Mouse (Mus musculus): Measurements from ENCODE around the gene Tnxb.

- no peak for TF ChIP-seq CTCF (IDR thresholded peaks at IDR 0.05; ENCODE audit: low read depth, low read length)
- no peak for TF ChIP-seq GATA1 (IDR thresholded peaks at IDR 0.05; ENCODE audit: borderline replicate concordance, low read length)
- no peak for TF ChIP-seq POLR2AphosphoS5 (IDR thresholded peaks at IDR 0.05; ENCODE audit: insufficient replicate concordance, low read depth, low read length)
- TF ChIP-seq TAL1 (conservative IDR thresholded peaks at IDR 0.05; ENCODE audit: low read depth, low read length), result no peak
These were observed 6.3 kb downstream of the Tnxb start for GRCm38 (mm10) chr17:34676671-34677070.

Measured in G1E (cell line).